Mouse (Mus musculus) lung, embryonic 16.5 days (tissue): ENCODE measurements around the gene Josd1. TPM values are rescaled to one million over a fixed set of nuclear protein-coding genes. Genes with fewer than 3 reads are reported as not detected.
A peak's percentile ranks its signal among the peaks of the same experiment; 100 is the strongest.

Experiments
- ATAC-seq: fragments of 200-750 bp; cut with Nextera tagmentation; 2 replicates; pipeline ENCODE4 v1.8.0; 2017; ENCODE audit warnings: low read depth, mild to moderate bottlenecking, moderate library complexity
- H3K27ac ChIP-seq: fragments of 300-500 bp; sonication (generic); 2 replicates; pipeline ENCODE4 v1.5.1; 2014; ENCODE audit warnings: mild to moderate bottlenecking, control low read depth, low read length
- H3K27me3 ChIP-seq: fragments of 300-500 bp; sonication (generic); 2 replicates; pipeline ENCODE4 v1.6.1; 2014; ENCODE audit warnings: low read depth, low read length, mixed read lengths; ENCODE audit not compliant: control insufficient read depth, insufficient read depth
- H3K36me3 ChIP-seq: fragments of 300-500 bp; sonication (generic); 2 replicates; pipeline ENCODE4 v1.6.1; 2014; ENCODE audit warnings: low read length; ENCODE audit not compliant: control insufficient read depth, insufficient read depth
- H3K4me1 ChIP-seq: fragments of 300-500 bp; sonication (generic); replicated peaks from 2 replicates; pipeline ENCODE4 v1.6.1; 2014; ENCODE audit warnings: low read length, mixed read lengths; ENCODE audit not compliant: control insufficient read depth, insufficient read depth
- H3K4me2 ChIP-seq: fragments of 300-500 bp; sonication (generic); 2 replicates; pipeline ENCODE4 v1.6.1; 2014; ENCODE audit warnings: low read depth, low read length, control low read depth
- H3K4me3 ChIP-seq: fragments of 300-500 bp; sonication (generic); 2 replicates; pipeline ENCODE4 v1.5.1; 2014; ENCODE audit warnings: mild to moderate bottlenecking, low read length, control low read depth
- H3K9ac ChIP-seq: fragments of 300-500 bp; sonication (generic); 2 replicates; pipeline ENCODE4 v1.6.1; 2014; ENCODE audit warnings: low read length, control low read depth
- H3K9me3 ChIP-seq: fragments of 300-500 bp; sonication (generic); 2 replicates; pipeline ENCODE4 v1.6.1; 2016; ENCODE audit warnings: low read length; ENCODE audit not compliant: control insufficient read depth
- WGBS: fragments of 180-500 bp; shearing (Covaris S2); extraction: QIAGEN DNeasy Blood & Tissue Kit; methylation state at CpG from one replicate; pipeline ENCODE4 v1.1.7; 2014; 5-methylcytosine and 5-hydroxymethylcytosine counted together
- polyA plus RNA-seq: library from polyadenylated mRNA; unstranded; fragments of >200 nt; fragmentation: Nextera tagmentation; extraction: Ambion mirVana; gene quantifications from 2 replicates; pipeline ENCODE4 v1.2.1, GENCODE M21; 2015

Josd1 gene
- polyA plus RNA-seq, 1 experiment from 2014 or later = 15.8 TPM

GRCm38 (mm10) chr15:79688268-79688956, 693 bp upstream of the Josd1 start:
- ATAC-seq = no peak
- Histone ChIP-seq H3K9me3 (no peaks in the 10 kb centered on the region), H3K36me3 (no peaks in the 10 kb centered on the region), H3K9ac (peak overlapping the region; percentile 90), H3K27me3 (no peaks in the 10 kb centered on the region), H3K4me3 (peak overlapping the region; percentile 80), H3K27ac (peak overlapping the region; percentile 98), H3K4me1 (peaks cover 46% of the 10 kb centered on the region), H3K4me2 (peak overlapping the region; percentile 55)
- 3% methylated on average over 8 of the region's 8 CpGs for WGBS

DNA sequence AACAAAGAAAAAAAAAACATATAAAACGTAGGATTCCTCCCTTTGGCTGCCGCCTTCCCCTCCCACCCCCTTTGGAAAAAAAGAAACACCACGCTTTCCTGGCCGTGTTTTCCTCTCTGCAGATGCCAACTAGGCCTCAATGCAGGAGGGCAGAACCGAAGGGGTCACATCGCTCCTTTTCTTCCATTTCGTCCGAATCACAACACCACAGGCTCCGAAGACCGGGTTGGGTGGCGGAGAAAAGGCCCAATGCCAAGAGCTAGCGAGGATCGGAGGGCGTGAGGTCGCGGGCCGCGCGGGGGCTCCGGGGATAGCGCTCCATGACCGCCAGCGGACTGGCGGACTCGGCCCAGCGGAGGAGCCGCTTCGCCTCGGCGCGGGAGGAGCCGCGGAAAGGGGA, 544 bp downstream of the Josd1 start:
- ATAC-seq = no peak
- under 1% methylated on average over 33 of the region's 33 CpGs for WGBS

GRCm38 (mm10) chr15:79686046-79686869, 1.5 kb downstream of the Josd1 start:
- no peaks in the 10 kb centered on the region for H3K27me3 ChIP-seq
- no peaks in the 10 kb centered on the region for H3K36me3 ChIP-seq
- 4% methylated on average over 15 of the region's 15 CpGs for WGBS
- no peak overlapping the region for H3K27ac ChIP-seq
- peaks cover 33% of the 10 kb centered on the region for H3K4me1 ChIP-seq
- no peak for ATAC-seq
- H3K9me3 ChIP-seq = no peaks in the 10 kb centered on the region
- peak overlapping the region; percentile 90 for H3K9ac ChIP-seq
- H3K4me3 ChIP-seq = peak overlapping the region; percentile 80
- H3K4me2 ChIP-seq = peak overlapping the region; percentile 55

More for the DNA sequence above, 544 bp downstream of the Josd1 start:
- peak overlapping the region; percentile 55 for H3K4me2 ChIP-seq
- H3K4me3 ChIP-seq = peak overlapping the region; percentile 80
- peak overlapping the region; percentile 98 for H3K27ac ChIP-seq
- H3K4me1 ChIP-seq = peaks cover 41% of the 10 kb centered on the region
- no peaks in the 10 kb centered on the region for H3K9me3 ChIP-seq
- H3K27me3 ChIP-seq = no peaks in the 10 kb centered on the region
- peak overlapping the region; percentile 90 for H3K9ac ChIP-seq
- H3K36me3 ChIP-seq = no peaks in the 10 kb centered on the region

- H3K9me3 ChIP-seq = no peaks in the 10 kb centered on the region
- H3K36me3 ChIP-seq = no peaks in the 10 kb centered on the region
- peak overlapping the region; percentile 55 for H3K4me2 ChIP-seq
- ATAC-seq = no peak
- WGBS = 18% methylated on average over 6 of the region's 6 CpGs
- no peaks in the 10 kb centered on the region for H3K27me3 ChIP-seq
- H3K4me3 ChIP-seq = peak overlapping the region; percentile 80
- peak overlapping the region; percentile 90 for H3K9ac ChIP-seq
- H3K4me1 ChIP-seq = peaks cover 33% of the 10 kb centered on the region
- no peak overlapping the region for H3K27ac ChIP-seq
Observed at GRCm38 (mm10) chr15:79685141-79685641, 2.5 kb downstream of the Josd1 start.

DNA sequence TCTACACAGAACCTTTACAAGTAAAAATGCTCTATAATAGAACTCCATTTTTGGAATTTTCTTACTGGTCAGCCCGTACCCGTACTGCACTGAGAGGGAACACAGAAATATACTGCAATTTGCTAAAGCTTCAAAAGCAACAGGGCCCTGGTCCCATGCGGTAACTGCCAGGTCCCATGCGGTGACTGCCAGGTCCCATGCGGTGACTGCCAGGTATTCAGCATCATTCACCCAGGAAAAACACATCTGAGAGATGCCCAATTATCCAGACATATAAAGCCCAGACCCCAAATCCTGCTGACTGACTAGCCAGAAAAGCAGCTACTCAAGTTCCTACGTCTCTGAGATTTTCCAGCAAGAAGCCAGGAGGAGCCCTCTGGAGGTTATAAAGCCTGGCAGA, 3.1 kb downstream of the Josd1 start:
- peaks cover 30% of the 10 kb centered on the region for H3K4me1 ChIP-seq
- no peaks in the 10 kb centered on the region for H3K36me3 ChIP-seq
- peak overlapping the region; percentile 90 for H3K9ac ChIP-seq
- H3K9me3 ChIP-seq = no peaks in the 10 kb centered on the region
- peak overlapping the region; percentile 80; the same call in 1 of the 2 replicates for H3K4me3 ChIP-seq
- peak overlapping the region; percentile 55 for H3K4me2 ChIP-seq
- H3K27ac ChIP-seq = no peak overlapping the region
- ATAC-seq = no peak
- WGBS = 83% methylated on average over 6 of the region's 6 CpGs
- no peaks in the 10 kb centered on the region for H3K27me3 ChIP-seq

DNA sequence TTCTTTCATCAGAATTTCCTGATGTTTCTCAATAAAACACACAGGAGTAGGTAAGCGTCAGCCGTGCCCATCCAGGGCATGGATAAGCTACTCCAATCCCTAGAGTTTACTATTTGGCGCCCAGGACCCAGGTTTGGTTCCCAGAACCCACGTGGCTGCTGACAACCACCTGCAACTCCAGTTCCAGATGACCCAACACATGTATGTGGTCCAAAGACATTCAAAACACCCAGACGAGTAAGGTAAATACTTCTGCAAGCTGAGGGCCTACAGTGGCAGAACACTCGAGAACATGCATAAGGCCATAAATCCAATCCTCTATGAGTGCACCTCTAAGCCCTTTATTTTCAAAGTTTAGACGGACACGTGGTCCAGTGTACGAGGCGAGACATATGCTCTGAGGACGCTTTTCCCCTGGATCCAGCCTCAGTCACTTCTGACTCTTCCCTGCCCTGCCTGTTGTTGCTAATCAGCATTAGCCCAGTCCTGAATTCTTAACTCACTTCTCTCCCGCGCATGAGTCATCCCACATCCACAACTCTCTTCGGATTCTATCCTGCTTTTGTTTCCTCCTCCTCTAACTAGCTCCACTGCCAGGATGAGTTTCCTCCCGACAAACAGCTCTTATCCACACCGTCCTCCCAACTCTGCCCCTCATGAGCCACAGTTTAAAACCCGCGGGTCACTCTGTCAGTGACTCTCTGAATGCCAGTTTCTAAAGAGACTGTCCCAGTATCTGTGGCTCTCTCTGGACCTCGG, 3.8 kb downstream of the Josd1 start:
- Histone ChIP-seq H3K9me3 (no peaks in the 10 kb centered on the region), H3K4me1 (peaks cover 27% of the 10 kb centered on the region), H3K9ac (no peak overlapping the region; the same call in 1 of the 2 replicates), H3K36me3 (no peaks in the 10 kb centered on the region), H3K27ac (no peak overlapping the region), H3K4me3 (no peak overlapping the region; the same call in 1 of the 2 replicates), H3K27me3 (no peaks in the 10 kb centered on the region), H3K4me2 (peak overlapping the region; percentile 55; the same call in 1 of the 2 replicates)
- WGBS = 63% methylated on average over 19 of the region's 19 CpGs
- no peak for ATAC-seq

GRCm38 (mm10) chr15:79683146-79683545, 4.6 kb downstream of the Josd1 start:
- WGBS = 77% methylated on average over 6 of the region's 6 CpGs

DNA sequence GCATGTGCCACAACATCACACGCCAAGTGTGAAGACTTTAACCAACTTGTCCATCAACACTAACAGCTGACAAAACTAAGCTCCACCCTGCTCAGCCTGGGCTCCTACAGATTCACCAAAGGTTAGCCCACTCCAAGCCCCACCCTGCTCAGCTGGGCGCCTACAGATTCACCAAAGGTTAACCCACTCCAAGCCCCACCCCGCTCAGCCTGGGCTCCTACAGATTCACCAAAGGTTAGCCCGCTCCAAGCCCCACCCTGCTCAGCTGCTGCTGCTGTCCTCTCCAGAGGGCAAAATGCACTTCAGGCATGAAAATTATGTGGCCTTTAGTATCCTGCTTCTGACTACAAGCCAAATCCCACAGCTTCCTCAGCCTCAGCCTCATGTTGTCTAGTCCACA, 5.7 kb downstream of the Josd1 start:
- no peaks in the 10 kb centered on the region for H3K36me3 ChIP-seq
- no peaks in the 10 kb centered on the region for H3K27me3 ChIP-seq
- WGBS = 92% methylated on average over 4 of the region's 4 CpGs
- peaks cover 27% of the 10 kb centered on the region for H3K4me1 ChIP-seq
- no peak overlapping the region for H3K27ac ChIP-seq
- no peak overlapping the region for H3K9ac ChIP-seq
- no peak overlapping the region for H3K4me2 ChIP-seq
- no peaks in the 10 kb centered on the region for H3K9me3 ChIP-seq
- no peak overlapping the region for H3K4me3 ChIP-seq
- no peak for ATAC-seq

More at GRCm38 (mm10) chr15:79683146-79683545, 4.6 kb downstream of the Josd1 start:
- Histone ChIP-seq H3K27ac (no peak overlapping the region), H3K4me3 (no peak overlapping the region), H3K9me3 (no peaks in the 10 kb centered on the region), H3K36me3 (no peaks in the 10 kb centered on the region), H3K9ac (no peak overlapping the region), H3K4me2 (no peak overlapping the region), H3K27me3 (no peaks in the 10 kb centered on the region), H3K4me1 (peaks cover 27% of the 10 kb centered on the region)
- no peak for ATAC-seq
